15 mouse cellular contexts compared by ENCODE assay signal in genomic region chr5:139161632-139162031, GRCm38 (mm10). TPM values are rescaled to one million over a fixed set of nuclear protein-coding genes. Genes with fewer than 3 reads are reported as not detected.
DNase-seq lines count a peak whose midpoint lies in the region; TF ChIP-seq lines count a peak whose summit lies in the region.
"Had no signal": no experiment of that assay in that cellular context is flagged by ENCODE, and none has a peak within 500 bp of the region (broad histone marks: within the 10 kb centered on the region; RNA-seq: fewer than 3 reads in every experiment).

No protein-coding gene starts in this region.

- WGBS in thymus, adult 2 months, result 2% methylated on average over 10 of the region's 10 CpGs

- no peak for TF ChIP-seq CTCF in thymus, adult 2 months (IDR thresholded peaks at IDR 0.05; ENCODE audit: borderline replicate concordance, control insufficient read depth, extremely low read depth, insufficient read depth, low read length, poor library complexity)

- H3K27me3 ChIP-seq in thymus, adult 2 months (ENCODE audit: control insufficient read depth, insufficient read depth, low read length), result no peaks in the 10 kb centered on the region
- H3K27me3 ChIP-seq: forebrain, embryonic 13.5 days; lung, embryonic 15.5 days had no signal

- peak; percentile 43; the same call in 1 of the 2 replicates for TF ChIP-seq POLR2A in thymus, adult 2 months (IDR thresholded peaks at IDR 0.05; ENCODE audit: control insufficient read depth, extremely low read depth, insufficient read depth, low read length, poor library complexity)

- DNase-seq in 416B (ENCODE audit: low read depth), result peak; percentile 83
- peak; percentile 9 to 10 for DNase-seq in B cell, adult 2 months
- DNase-seq in induced T-regulatory cell, adult 2 months (ENCODE audit: low read depth), result peak; percentile 58
- peak; percentile 76 for DNase-seq in thymus, adult 2 months
- DNase-seq in left cerebral cortex, postnatal 14 days (ENCODE audit: low spot score in 2 of 2), result no peak
- DNase-seq in adrenal gland, adult (ENCODE audit: inconsistent age in 2 of 2, low spot score in 1 of 2), result no peak
- no peak for DNase-seq in frontal cortex, postnatal 25 days (ENCODE audit: low spot score in 2 of 2)
- DNase-seq: adrenal gland, postnatal 25 days; cerebellum, adult 8-10 months; gastrocnemius, postnatal 25 days; heart, postnatal 36 days; kidney, adult 18-20 months; kidney, postnatal 36 days had no signal

- H3K36me3 ChIP-seq in thymus, adult 2 months (ENCODE audit: control insufficient read depth, insufficient read depth, low read length), result no peaks in the 10 kb centered on the region

- H3K27ac ChIP-seq in thymus, adult 2 months (ENCODE audit: control insufficient read depth, insufficient read depth, low read length), result peak overlapping the region; percentile 92
- H3K27ac ChIP-seq: forebrain, embryonic 13.5 days; lung, embryonic 15.5 days had no signal

- peaks cover 59% of the 10 kb centered on the region for H3K4me1 ChIP-seq in thymus, adult 2 months (replicated peaks; ENCODE audit: control insufficient read depth, insufficient read depth, low read length)
- H3K4me1 ChIP-seq: forebrain, embryonic 13.5 days; lung, embryonic 15.5 days had no signal

- intact Hi-C loops in left cerebral cortex, postnatal 14 days (cut with DNase I), result no loop called here

- peak overlapping the region; percentile 37 for H3K4me3 ChIP-seq in thymus, adult 2 months (ENCODE audit: control insufficient read depth, insufficient read depth, low read length)
- H3K4me3 ChIP-seq: forebrain, embryonic 13.5 days; lung, embryonic 15.5 days had no signal

RNA-seq across cellular contexts. Expression of gene Dnaaf5, which starts 11.6 kb away (rescaled TPM):
- polyA plus RNA-seq in thymus, adult 2 months (2012; rRNA removed), result 50.5 and 66.5 TPM in 2 replicates
- total RNA-seq in left cerebral cortex, postnatal 14 days (2021), result 1 to 10 TPM; 6.9 to 7.8 TPM

RNA-seq across cellular contexts. Expression of gene Prkar1b, which starts 11.8 kb away (rescaled TPM):
- 3.6 TPM in 2 replicates for polyA plus RNA-seq in thymus, adult 2 months (2012; rRNA removed)
- 100 to 1,000 TPM; 571 to 599 TPM for total RNA-seq in left cerebral cortex, postnatal 14 days (2021)

RNA-seq across cellular contexts. Expression of gene Sun1, which starts 38.8 kb away (rescaled TPM):
- polyA plus RNA-seq in thymus, adult 2 months (2012; rRNA removed), result 34.3 and 36.3 TPM in 2 replicates
- total RNA-seq in left cerebral cortex, postnatal 14 days (2021), result 100 to 1,000 TPM in 1 of 2 experiments, 10 to 100 TPM in 1; 98.7 to 116 TPM

Comparison
In these comparisons a context has a peak if more than half of its experiments do, and no peak if none do; other contexts are left out.
1. DNase-seq: peak in 416B (single experiment), B cell, adult 2 months (2 of 2), induced T-regulatory cell, adult 2 months (single experiment) and thymus, adult 2 months (single experiment); none in left cerebral cortex, postnatal 14 days (0 of 2), adrenal gland, adult (0 of 2) and frontal cortex, postnatal 25 days (0 of 2).